Mouse (Mus musculus): ENCODE data around the gene Arap2.

DNA sequence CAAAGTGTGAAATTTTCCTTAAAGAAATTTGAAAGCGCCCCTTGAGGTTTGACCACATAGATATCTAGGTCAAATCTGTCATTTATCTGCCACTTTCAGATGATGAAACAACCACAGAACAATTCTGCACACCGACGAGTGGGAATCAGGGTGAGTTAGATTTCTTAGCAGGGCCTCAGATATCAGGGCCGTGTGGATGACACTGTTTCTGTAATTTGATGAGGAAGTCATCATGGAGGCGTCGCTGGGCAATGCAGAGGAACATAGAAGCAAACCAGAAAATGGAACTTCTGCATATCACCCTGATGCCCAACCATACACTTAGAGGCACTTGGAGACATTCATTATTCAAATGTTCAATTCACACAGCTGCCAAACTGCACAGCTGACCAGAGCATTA lies 55.0 kb downstream of the Arap2 start:
- TF ChIP-seq CTCF (IDR thresholded peaks at IDR 0.05; ENCODE audit: borderline replicate concordance, control insufficient read depth, extremely low read depth, insufficient read depth, low read length, poor library complexity) (no peak), POLR2A (IDR thresholded peaks at IDR 0.05; ENCODE audit: control insufficient read depth, extremely low read depth, insufficient read depth, low read length, poor library complexity) (no peak)

Data from thymus, adult 2 months (tissue).